Mouse (Mus musculus): ENCODE results near the gene Abhd11. TPM values are rescaled to one million over a fixed set of nuclear protein-coding genes. Genes with fewer than 3 reads are reported as not detected.
"Not testable (repeated sequence)": the region's sequence is repeated elsewhere in the genome, so short reads cannot be mapped to it uniquely, and the experiment has no call there.

The Abhd11 gene
- total RNA-seq (2014; rRNA removed) = 60.7 and 72.4 TPM in 2 replicates
- 81.7 and 83.7 TPM in 2 replicates for polyA plus RNA-seq (2015; fragmentation: Nextera tagmentation; extraction: Ambion mirVana)

GRCm38 (mm10) chr5:135008671-135009589 is at the start of gene Abhd11:
Abhd11 (plus strand) TSS chr5:135009152.
- Histone ChIP-seq H3K27ac (peak within 1 kb of the TSS; percentile 98), H3K9me3 (ENCODE audit: low read length) (no peaks in the 10 kb centered on the region), H3K4me3 (ENCODE audit: low read length) (peak within 1 kb of the TSS; percentile 53), H3K4me2 (ENCODE audit: low read depth, low read length) (peak within 1 kb of the TSS; percentile 84), H3K4me1 (ENCODE audit: insufficient read depth, low read length) (peaks cover 4% of the 10 kb centered on the region), H3K36me3 (ENCODE audit: insufficient read depth, low read length) (no peaks in the 10 kb centered on the region), H3K27me3 (ENCODE audit: insufficient read depth, low read length) (no peaks in the 10 kb centered on the region), H3K9ac (replicated peaks; ENCODE audit: low read length) (peak within 1 kb of the TSS; percentile 68)
- WGBS = under 1% methylated on average over 52 of the region's 52 CpGs
- ATAC-seq = peak; percentile 92
- TF ChIP-seq CTCF (IDR thresholded peaks at IDR 0.05; ENCODE audit: low read depth) = peak; percentile 35
- DNase-seq (ENCODE audit: low spot score) = peak; percentile 100

DNA sequence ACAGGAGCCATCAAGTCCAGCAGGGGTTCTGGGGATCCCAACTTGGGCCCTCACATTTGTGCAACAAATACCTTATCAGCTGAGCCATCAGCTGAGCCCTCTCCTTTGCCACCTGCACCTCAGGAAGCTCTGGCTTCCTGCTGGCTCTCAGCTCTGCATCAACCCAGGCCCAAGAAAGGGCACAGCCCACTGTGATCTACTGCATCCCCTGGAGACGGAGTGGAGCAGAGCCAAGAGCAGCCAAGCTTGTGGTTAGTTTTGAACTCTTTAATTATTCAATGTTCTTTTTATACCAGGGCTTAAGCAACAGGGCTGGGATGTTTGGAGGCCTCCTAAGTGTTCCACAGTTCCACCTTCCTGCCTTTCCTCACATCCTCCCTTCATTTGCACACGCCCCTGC is 48.5 kb upstream of the Abhd11 start:
- Histone ChIP-seq H3K27ac (no peak overlapping the region), H3K4me2 (ENCODE audit: low read depth, low read length) (no peak overlapping the region), H3K9me3 (ENCODE audit: low read length) (no peaks in the 10 kb centered on the region), H3K27me3 (ENCODE audit: insufficient read depth, low read length) (no peaks in the 10 kb centered on the region), H3K36me3 (ENCODE audit: insufficient read depth, low read length) (no peaks in the 10 kb centered on the region), H3K4me1 (ENCODE audit: insufficient read depth, low read length) (no peaks in the 10 kb centered on the region), H3K9ac (replicated peaks; ENCODE audit: low read length) (no peak overlapping the region), H3K4me3 (ENCODE audit: low read length) (no peak overlapping the region)
- 71% methylated on average over 2 of the region's 2 CpGs for WGBS
- no peak for DNase-seq (ENCODE audit: low spot score)
- TF ChIP-seq CTCF (IDR thresholded peaks at IDR 0.05; ENCODE audit: low read depth) = no peak
- no peak for ATAC-seq

DNA sequence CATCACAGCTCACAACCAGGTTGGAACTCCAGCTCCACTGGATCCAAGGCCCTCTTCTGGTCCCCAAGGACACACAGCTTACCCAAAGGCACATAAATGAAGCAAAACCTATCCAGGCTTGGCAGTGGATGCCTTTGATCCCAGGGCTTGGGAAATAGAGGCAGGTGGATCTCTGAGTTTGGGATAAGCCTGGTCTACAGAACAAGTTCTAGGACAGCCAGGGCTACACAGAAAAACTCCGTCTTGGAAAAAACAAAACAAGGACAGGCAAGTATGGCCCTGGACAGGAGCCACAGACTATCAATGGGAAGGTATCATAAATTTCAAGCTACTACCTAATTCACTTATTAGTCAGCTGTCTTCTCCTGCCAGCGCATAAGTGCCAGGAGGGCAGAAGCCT is 47.4 kb upstream of the Abhd11 start:
- Histone ChIP-seq H3K27me3 (ENCODE audit: insufficient read depth, low read length) (no peaks in the 10 kb centered on the region), H3K36me3 (ENCODE audit: insufficient read depth, low read length) (no peaks in the 10 kb centered on the region), H3K27ac (no peak overlapping the region), H3K9me3 (ENCODE audit: low read length) (no peaks in the 10 kb centered on the region), H3K4me3 (ENCODE audit: low read length) (no peak overlapping the region), H3K9ac (replicated peaks; ENCODE audit: low read length) (no peak overlapping the region), H3K4me2 (ENCODE audit: low read depth, low read length) (no peak overlapping the region), H3K4me1 (ENCODE audit: insufficient read depth, low read length) (peaks cover 4% of the 10 kb centered on the region; the same call in 1 of the 2 replicates)
- 88% methylated on average over 2 of the region's 2 CpGs for WGBS
- ATAC-seq (no peak), DNase-seq (ENCODE audit: low spot score) (no peak)
- no peak for TF ChIP-seq CTCF (IDR thresholded peaks at IDR 0.05; ENCODE audit: low read depth)

DNA sequence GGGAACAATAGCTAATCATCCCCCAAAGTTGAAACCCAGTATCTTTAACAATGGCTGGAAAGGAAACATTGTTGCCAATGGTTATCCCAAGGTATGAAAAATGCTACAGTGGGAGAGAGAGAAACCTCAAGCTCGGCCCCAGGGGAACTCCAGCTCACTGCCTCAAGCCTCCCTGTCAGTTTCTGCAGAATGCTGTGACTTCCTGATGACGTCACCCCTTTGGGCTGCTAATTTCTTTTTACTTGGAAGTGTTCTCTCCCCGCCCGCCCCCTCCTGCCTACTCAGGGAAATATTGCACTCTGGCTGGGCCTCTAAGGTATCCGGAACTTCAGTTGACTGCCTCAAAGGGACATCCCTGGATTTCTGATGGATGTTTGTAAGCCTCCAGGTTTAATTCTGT is 45.4 kb upstream of the Abhd11 start:
- no peak for TF ChIP-seq CTCF (IDR thresholded peaks at IDR 0.05; ENCODE audit: low read depth)
- Histone ChIP-seq H3K9me3 (ENCODE audit: low read length) (no peaks in the 10 kb centered on the region), H3K4me1 (ENCODE audit: insufficient read depth, low read length) (peaks cover 4% of the 10 kb centered on the region; the same call in 1 of the 2 replicates), H3K4me2 (ENCODE audit: low read depth, low read length) (no peak overlapping the region), H3K27me3 (ENCODE audit: insufficient read depth, low read length) (no peaks in the 10 kb centered on the region), H3K9ac (replicated peaks; ENCODE audit: low read length) (no peak overlapping the region), H3K4me3 (ENCODE audit: low read length) (no peak overlapping the region), H3K27ac (no peak overlapping the region), H3K36me3 (ENCODE audit: insufficient read depth, low read length) (no peaks in the 10 kb centered on the region)
- no peak for DNase-seq (ENCODE audit: low spot score)
- 34% methylated on average over 5 of the region's 5 CpGs for WGBS
- ATAC-seq = no peak

GRCm38 (mm10) chr5:134964655-134965054 is 44.3 kb upstream of the Abhd11 start:
- H3K9ac ChIP-seq (replicated peaks; ENCODE audit: low read length); H3K4me1 ChIP-seq (ENCODE audit: insufficient read depth, low read length); DNase-seq (ENCODE audit: low spot score); H3K27ac ChIP-seq; H3K9me3 ChIP-seq (ENCODE audit: low read length); H3K4me3 ChIP-seq (ENCODE audit: low read length); H3K27me3 ChIP-seq (ENCODE audit: insufficient read depth, low read length); H3K36me3 ChIP-seq (ENCODE audit: insufficient read depth, low read length); ATAC-seq; H3K4me2 ChIP-seq (ENCODE audit: low read depth, low read length): not testable (repeated sequence)

GRCm38 (mm10) chr5:134965473-134965851 is 43.5 kb upstream of the Abhd11 start:
- Histone ChIP-seq H3K4me3 (ENCODE audit: low read length) (peak overlapping the region; percentile 23), H3K4me1 (ENCODE audit: insufficient read depth, low read length) (peaks cover 4% of the 10 kb centered on the region; the same call in 1 of the 2 replicates), H3K9me3 (ENCODE audit: low read length) (no peaks in the 10 kb centered on the region), H3K4me2 (ENCODE audit: low read depth, low read length) (peak overlapping the region; percentile 54), H3K36me3 (ENCODE audit: insufficient read depth, low read length) (no peaks in the 10 kb centered on the region), H3K9ac (replicated peaks; ENCODE audit: low read length) (no peak overlapping the region), H3K27me3 (ENCODE audit: insufficient read depth, low read length) (no peaks in the 10 kb centered on the region), H3K27ac (no peak overlapping the region)
- DNase-seq (ENCODE audit: low spot score) (peak; percentile 90), ATAC-seq (peak; percentile 56; the same call in 1 of the 2 replicates)
- TF ChIP-seq CTCF (IDR thresholded peaks at IDR 0.05; ENCODE audit: low read depth) = peak; percentile 85
- 8% methylated on average over 10 of the region's 10 CpGs for WGBS
